Mouse (Mus musculus) kidney, postnatal 25 days (tissue): ENCODE data around the gene Gm21170.
"Not testable (repeated sequence)": the region's sequence is repeated elsewhere in the genome, so short reads cannot be mapped to it uniquely, and the experiment has no call there.

Experiments used
- DNase-seq, 2 experiments: peaks; one replicate each; pipeline ENCODE4 v3.0.0; 2021; ENCODE audit warnings: mixed read lengths in 2 of 2

Gene Gm21170

DNA sequence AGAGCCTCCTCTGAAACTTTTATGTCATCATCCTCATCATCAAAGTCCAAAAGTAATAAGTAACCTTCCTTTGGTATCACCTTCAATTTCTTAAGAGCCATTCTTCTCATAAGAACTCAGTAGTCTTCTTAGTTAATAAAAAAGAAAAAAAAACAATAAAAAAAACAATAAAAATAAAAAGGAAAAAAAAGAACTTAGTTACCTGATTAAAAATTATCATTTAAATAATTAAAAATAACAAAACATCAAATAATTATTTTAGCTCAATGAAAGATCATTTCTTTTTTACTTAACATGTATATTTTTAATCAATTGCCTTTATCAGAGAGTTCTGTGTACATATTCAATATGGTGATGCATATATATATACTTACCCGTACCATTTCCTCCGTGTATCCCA is at the start of gene Gm21170:
TSS of gene Gm21170 (minus strand) at position 101 of the 400 bp plus-strand sequence.
- DNase-seq = not testable (repeated sequence)
